Mouse (Mus musculus): ENCODE data around the gene Phlda1. TPM values are rescaled to one million over a fixed set of nuclear protein-coding genes. Genes with fewer than 3 reads are reported as not detected.

Phlda1 gene
- polyA plus RNA-seq, 1 experiment = 17.5 TPM

DNA sequence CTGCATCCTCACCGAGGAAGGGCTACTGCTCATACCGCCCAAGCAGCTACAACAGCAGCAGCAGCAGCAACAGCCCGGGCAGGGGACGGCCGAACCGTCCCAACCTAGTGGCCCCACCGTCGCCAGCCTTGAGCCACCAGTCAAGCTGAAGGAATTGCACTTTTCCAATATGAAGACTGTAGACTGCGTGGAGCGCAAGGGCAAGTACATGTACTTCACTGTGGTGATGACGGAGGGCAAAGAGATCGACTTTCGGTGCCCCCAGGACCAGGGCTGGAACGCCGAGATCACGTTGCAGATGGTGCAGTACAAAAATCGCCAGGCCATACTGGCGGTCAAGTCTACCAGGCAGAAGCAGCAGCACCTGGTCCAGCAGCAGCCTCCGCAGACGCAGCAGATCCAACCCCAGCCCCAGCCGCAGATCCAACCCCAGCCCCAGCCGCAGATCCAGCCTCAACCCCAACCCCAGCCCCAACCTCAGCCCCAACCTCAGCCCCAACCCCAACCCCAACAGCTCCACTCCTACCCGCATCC, 907 bp downstream of the Phlda1 start:
- TF ChIP-seq POLR2A (IDR thresholded peaks at IDR 0.05; ENCODE audit: borderline replicate concordance, insufficient read depth, low read length) (no peak), CTCF (IDR thresholded peaks at IDR 0.05; ENCODE audit: borderline replicate concordance, insufficient read depth, low read depth, low read length) (no peak)
- H3K27ac ChIP-seq (ENCODE audit: insufficient read depth, low read length) = peak overlapping the region; percentile 19; the same call in 1 of the 2 replicates
- H3K27me3 ChIP-seq (ENCODE audit: control insufficient read depth, insufficient read depth, low read length) = no peaks in the 10 kb centered on the region
- peak in 1 of 2 experiments; percentile 52 for DNase-seq
- no peaks in the 10 kb centered on the region for H3K4me1 ChIP-seq (ENCODE audit: control insufficient read depth, insufficient read depth, low read length)
- WGBS = under 1% methylated on average over 23 of the region's 23 CpGs
- H3K4me3 ChIP-seq (replicated peaks; ENCODE audit: insufficient read depth, low read depth, low read length) = peak overlapping the region; percentile 81

DNA sequence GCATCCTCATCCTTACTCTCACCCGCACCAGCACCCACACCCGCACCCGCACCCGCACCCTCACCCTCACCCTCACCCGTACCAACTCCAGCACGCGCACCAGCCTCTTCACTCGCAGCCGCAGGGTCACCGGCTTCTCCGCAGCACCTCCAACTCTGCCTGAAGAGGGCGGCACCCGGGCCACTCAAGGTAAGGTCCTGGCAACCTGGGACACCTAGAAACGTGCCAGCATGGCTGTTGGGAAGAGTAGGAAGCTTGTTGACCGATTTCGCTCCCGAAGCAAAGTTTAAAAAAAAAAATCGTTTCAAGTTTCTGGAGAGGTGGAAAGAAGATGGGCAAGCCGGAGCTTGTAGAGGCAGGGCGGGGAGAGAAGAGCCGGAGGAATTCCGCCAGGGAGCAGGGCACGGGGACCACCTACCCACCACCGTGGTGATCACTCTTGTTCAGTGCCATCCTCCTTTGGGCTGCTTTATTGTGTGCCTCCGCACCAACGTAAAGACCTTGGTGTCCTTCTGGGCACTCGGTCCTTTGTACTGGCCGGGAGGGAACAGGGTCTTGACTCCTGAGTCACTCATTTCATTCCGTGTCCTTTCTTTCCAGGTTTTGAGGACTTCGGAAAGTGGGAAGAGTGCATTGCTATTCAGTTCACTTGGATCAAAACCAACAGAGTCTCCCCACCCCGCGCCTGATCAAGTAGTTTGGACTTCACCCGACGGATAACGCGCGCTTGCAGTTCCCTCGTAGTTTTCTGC, 1.6 kb downstream of the Phlda1 start:
- no peaks in the 10 kb centered on the region for H3K27me3 ChIP-seq (ENCODE audit: control insufficient read depth, insufficient read depth, low read length)
- 3% methylated on average over 38 of the region's 38 CpGs for WGBS
- DNase-seq = peak; percentile 79 to 83
- TF ChIP-seq CTCF (IDR thresholded peaks at IDR 0.05; ENCODE audit: borderline replicate concordance, insufficient read depth, low read depth, low read length) (peak; percentile 46; the same call in 1 of the 2 replicates), POLR2A (IDR thresholded peaks at IDR 0.05; ENCODE audit: borderline replicate concordance, insufficient read depth, low read length) (no peak)
- H3K4me3 ChIP-seq (replicated peaks; ENCODE audit: insufficient read depth, low read depth, low read length) = peak overlapping the region; percentile 81
- H3K4me1 ChIP-seq (ENCODE audit: control insufficient read depth, insufficient read depth, low read length) = no peaks in the 10 kb centered on the region
- no peak overlapping the region for H3K27ac ChIP-seq (ENCODE audit: insufficient read depth, low read length)

DNA sequence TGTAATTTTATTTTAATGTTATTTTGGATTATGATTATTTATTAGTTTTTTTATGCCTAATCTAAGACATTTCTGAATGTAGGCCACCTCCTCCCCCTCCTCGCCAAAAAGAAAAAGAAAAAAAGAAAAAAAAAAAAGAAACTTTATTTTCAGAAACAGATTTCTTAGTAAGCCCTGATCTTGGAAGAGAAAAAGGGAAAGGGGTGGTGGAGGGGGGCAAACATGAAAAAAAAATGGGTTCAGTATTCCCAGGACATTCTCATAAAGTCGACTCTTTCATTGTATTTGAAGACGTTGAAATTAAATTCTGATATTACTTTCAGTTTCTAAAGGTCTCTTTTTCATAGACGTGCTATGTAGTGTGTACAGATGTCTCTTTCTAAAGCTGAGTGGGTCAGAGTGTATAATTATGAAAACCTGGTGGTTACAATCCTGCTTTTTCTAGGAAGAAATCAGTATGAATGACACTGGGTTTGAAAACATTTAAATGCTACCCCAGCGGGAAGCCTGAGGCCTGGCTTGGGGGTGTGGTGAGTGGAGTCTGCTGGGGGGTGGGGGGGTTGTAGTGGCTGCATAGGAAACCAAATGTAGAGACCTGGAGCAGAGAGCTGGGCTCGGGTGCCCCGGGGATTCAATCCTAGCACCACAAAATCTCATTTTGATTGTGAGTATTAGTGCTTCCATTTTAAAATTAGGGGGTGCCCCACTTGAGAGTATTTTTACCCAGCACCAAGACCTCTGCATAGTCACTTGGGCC, 2.4 kb downstream of the Phlda1 start:
- H3K27ac ChIP-seq (ENCODE audit: insufficient read depth, low read length) = no peak overlapping the region
- 38% methylated on average over 7 of the region's 7 CpGs for WGBS
- no peaks in the 10 kb centered on the region for H3K27me3 ChIP-seq (ENCODE audit: control insufficient read depth, insufficient read depth, low read length)
- TF ChIP-seq POLR2A (IDR thresholded peaks at IDR 0.05; ENCODE audit: borderline replicate concordance, insufficient read depth, low read length) (no peak), CTCF (IDR thresholded peaks at IDR 0.05; ENCODE audit: borderline replicate concordance, insufficient read depth, low read depth, low read length) (no peak)
- no peaks in the 10 kb centered on the region for H3K4me1 ChIP-seq (ENCODE audit: control insufficient read depth, insufficient read depth, low read length)
- no peak for DNase-seq
- H3K4me3 ChIP-seq (replicated peaks; ENCODE audit: insufficient read depth, low read depth, low read length) = no peak overlapping the region

DNA sequence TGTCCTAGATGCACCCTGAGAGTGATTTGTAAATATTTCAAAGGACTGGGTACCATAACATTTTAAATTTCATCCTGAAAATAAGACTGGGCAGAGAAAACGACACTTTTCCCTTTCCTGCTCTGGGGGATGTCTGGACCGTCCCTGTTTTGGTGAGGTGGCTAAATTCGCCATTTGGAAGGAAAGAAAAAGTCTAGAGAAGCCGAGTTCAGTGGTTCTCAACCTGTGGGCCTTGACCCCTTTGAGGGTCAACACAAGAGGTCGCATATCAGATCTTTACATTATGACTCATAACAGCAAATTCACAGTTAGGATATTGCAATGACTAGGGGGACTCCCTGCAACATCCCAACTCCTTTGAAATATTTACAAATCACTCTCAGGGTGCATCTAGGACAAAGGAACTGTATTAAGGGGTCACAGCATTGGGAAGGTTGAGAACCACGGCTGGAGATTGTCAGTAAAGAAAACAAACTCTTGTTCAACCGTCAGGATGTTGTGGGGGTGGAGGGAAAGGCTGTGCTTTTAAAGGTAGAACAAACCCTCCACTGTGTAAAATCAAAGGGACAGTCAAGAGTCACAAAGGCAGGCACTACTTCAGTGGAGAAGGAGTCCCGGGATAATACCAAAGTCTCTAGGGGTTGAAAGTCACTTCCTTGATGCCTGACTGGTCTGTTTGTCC, 3.2 kb downstream of the Phlda1 start:
- Histone ChIP-seq H3K27ac (ENCODE audit: insufficient read depth, low read length) (no peak overlapping the region), H3K4me3 (replicated peaks; ENCODE audit: insufficient read depth, low read depth, low read length) (no peak overlapping the region), H3K27me3 (ENCODE audit: control insufficient read depth, insufficient read depth, low read length) (no peaks in the 10 kb centered on the region), H3K4me1 (ENCODE audit: control insufficient read depth, insufficient read depth, low read length) (no peaks in the 10 kb centered on the region)
- DNase-seq = no peak
- 77% methylated on average over 8 of the region's 8 CpGs for WGBS
- TF ChIP-seq POLR2A (IDR thresholded peaks at IDR 0.05; ENCODE audit: borderline replicate concordance, insufficient read depth, low read length) (no peak), CTCF (IDR thresholded peaks at IDR 0.05; ENCODE audit: borderline replicate concordance, insufficient read depth, low read depth, low read length) (no peak)

DNA sequence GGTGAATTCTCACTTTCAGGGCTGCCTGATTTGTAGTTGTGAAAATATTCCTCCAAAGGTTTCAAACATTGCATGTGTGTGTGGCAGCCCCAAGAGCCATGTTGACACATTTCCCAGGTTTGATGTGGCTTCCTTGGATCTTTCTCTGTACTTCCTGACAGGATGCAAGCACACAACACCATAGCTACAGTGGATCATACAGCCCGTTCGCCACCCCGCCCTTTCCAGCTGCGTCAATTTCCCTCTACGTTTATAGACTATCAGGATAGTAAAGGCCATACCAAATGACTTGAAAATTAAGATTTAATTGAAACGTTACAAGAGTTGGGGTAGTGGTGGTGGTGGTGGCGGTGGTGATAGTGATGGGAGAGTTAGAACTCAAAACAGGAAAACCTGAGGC, 3.9 kb downstream of the Phlda1 start:
- TF ChIP-seq CTCF (IDR thresholded peaks at IDR 0.05; ENCODE audit: borderline replicate concordance, insufficient read depth, low read depth, low read length) (no peak), POLR2A (IDR thresholded peaks at IDR 0.05; ENCODE audit: borderline replicate concordance, insufficient read depth, low read length) (no peak)
- Histone ChIP-seq H3K27ac (ENCODE audit: insufficient read depth, low read length) (no peak overlapping the region), H3K4me1 (ENCODE audit: control insufficient read depth, insufficient read depth, low read length) (no peaks in the 10 kb centered on the region), H3K27me3 (ENCODE audit: control insufficient read depth, insufficient read depth, low read length) (no peaks in the 10 kb centered on the region), H3K4me3 (replicated peaks; ENCODE audit: insufficient read depth, low read depth, low read length) (no peak overlapping the region)
- DNase-seq = no peak
- 89% methylated on average over 7 of the region's 7 CpGs for WGBS

DNA sequence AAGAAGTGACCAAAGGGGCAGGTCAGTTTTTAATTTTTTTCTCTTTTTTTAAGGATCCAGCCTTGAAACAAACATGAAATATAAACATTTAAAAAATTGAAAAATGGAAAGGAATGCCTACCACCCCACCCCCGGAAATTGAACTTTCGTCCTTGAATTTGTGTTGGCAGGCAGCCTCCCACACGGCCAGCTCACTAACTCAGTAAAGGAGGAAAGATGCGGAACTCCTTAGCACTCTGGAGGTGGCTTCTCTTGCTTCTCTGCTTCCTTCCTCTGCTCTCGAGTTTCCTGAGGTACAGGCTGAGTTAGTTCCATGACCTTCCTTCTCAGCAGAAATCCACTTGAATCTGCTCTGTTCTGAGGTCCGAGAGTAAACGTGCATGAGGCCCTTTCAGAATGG, 4.7 kb downstream of the Phlda1 start:
- DNase-seq = no peak
- TF ChIP-seq POLR2A (IDR thresholded peaks at IDR 0.05; ENCODE audit: borderline replicate concordance, insufficient read depth, low read length) = no peak
- TF ChIP-seq CTCF (IDR thresholded peaks at IDR 0.05; ENCODE audit: borderline replicate concordance, insufficient read depth, low read depth, low read length) = no peak
- no peaks in the 10 kb centered on the region for H3K4me1 ChIP-seq (ENCODE audit: control insufficient read depth, insufficient read depth, low read length)
- H3K4me3 ChIP-seq (replicated peaks; ENCODE audit: insufficient read depth, low read depth, low read length) = no peak overlapping the region
- H3K27ac ChIP-seq (ENCODE audit: insufficient read depth, low read length) = no peak overlapping the region
- no peaks in the 10 kb centered on the region for H3K27me3 ChIP-seq (ENCODE audit: control insufficient read depth, insufficient read depth, low read length)
- WGBS = 81% methylated on average over 7 of the region's 7 CpGs

DNA sequence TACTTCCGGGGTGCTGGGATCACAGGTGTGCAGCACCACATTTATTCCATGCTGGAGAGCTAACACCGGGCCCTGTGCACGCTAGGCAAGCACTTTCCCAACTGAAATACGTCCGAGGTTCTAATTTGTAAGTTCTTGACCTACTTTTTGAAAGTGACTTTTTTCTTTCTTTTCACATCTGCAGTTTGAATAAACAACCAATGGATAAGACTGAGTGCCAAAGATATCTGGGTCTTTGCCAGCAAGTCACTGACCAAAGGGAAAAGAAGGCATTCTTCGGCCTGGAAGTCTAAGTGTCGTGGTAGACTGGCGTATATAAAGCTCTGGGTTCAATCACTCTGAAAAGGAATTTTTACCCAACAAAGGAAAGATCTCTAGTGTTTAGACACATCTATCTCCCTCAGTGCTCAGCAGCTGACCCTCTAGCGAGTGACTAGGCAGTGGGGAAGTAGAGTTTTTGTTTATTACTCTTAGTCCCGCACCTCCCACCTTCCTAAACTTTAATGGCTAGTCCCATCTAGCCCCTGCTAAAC, 6.0 kb downstream of the Phlda1 start:
- TF ChIP-seq CTCF (IDR thresholded peaks at IDR 0.05; ENCODE audit: borderline replicate concordance, insufficient read depth, low read depth, low read length) = no peak
- no peak for TF ChIP-seq POLR2A (IDR thresholded peaks at IDR 0.05; ENCODE audit: borderline replicate concordance, insufficient read depth, low read length)
- Histone ChIP-seq H3K27ac (ENCODE audit: insufficient read depth, low read length) (no peak overlapping the region), H3K27me3 (ENCODE audit: control insufficient read depth, insufficient read depth, low read length) (no peaks in the 10 kb centered on the region), H3K4me3 (replicated peaks; ENCODE audit: insufficient read depth, low read depth, low read length) (no peak overlapping the region), H3K4me1 (ENCODE audit: control insufficient read depth, insufficient read depth, low read length) (peaks cover 4% of the 10 kb centered on the region; the same call in 1 of the 2 replicates)
- 77% methylated on average over 10 of the region's 10 CpGs for WGBS
- DNase-seq = no peak
